Mouse (Mus musculus): Measurements from ENCODE around the gene Klk12.
A peak's percentile ranks its signal among the peaks of the same experiment; 100 is the strongest.

Klk12 gene

DNA sequence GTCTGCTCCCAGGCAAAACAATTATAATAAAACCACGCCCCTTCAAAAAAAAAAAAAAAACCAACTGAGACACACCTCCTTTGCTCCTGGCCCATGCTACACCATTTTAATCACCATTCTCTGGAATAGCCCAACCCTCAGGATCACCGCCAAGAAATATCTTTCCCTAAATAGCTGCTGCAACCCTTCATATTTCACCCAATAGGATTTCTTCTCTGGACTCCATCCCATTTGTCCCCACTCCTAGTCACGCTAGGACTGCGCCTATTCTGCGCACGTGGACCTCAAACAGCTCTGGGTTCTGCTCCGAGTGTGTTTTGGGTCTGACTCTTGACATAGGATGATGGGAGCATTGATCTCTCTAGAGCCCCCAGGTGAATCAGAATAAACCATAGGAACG is 27.7 kb downstream of the Klk12 start:
- no peak for ATAC-seq (ENCODE audit: low TSS enrichment)

DNA sequence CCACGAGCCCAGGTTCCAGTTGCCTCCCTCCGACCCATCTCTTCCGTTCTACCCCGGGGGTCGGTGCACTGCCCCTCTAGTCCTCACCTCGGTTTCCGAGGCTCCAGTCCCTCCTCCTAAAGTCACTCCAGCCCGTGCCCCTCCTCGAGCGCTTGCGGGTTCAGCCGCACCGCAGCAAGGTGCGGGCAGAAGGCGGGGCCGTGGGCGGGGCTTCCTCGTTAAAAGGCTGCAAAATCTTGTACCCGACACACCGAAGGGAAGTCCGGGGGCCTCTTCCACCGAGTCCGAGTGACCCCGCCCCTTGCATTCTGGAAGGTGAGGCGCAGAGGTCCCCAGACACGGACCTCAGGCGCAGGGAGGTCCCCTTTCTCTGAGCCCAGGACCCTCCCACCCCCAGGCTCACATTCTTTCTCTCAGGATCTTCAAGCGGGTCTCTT is 28.7 kb downstream of the Klk12 start, which contains the start of gene Klk8:
Gene Klk8, plus strand, starts transcription at position 245 of the 437 bp plus-strand sequence.
- ATAC-seq (ENCODE audit: low TSS enrichment), result peak; percentile 34; the same call in 1 of the 2 replicates

DNA sequence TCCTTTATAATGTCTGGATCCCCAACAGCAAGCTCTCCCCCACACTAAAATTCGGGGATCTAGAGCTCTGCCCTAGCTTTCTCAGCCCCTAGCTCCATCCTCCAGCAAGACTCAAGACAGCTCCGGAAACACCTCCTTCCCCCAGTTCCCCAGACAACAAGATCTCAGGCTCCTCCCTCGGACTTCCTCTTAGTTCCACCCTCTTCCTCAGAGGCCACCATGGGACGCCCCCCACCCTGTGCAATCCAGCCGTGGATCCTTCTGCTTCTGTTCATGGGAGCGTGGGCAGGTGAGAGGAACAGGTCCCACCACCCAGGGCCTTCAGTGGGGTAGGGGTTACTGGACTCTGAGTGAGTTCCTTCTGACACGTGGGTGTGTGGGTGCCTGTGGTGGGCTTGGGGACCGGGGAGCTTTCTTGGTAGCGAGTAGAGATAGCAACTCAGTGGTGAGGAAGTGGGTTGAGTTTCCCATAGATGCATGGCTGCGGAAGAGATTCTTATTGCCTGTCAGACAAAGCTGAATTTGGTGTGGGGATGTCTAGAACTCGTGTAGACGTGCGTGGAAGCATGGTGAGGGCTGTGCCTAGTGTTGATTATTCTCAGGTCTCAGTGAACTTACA is 29.3 kb downstream of the Klk12 start:
- ATAC-seq (ENCODE audit: low TSS enrichment), result no peak

DNA sequence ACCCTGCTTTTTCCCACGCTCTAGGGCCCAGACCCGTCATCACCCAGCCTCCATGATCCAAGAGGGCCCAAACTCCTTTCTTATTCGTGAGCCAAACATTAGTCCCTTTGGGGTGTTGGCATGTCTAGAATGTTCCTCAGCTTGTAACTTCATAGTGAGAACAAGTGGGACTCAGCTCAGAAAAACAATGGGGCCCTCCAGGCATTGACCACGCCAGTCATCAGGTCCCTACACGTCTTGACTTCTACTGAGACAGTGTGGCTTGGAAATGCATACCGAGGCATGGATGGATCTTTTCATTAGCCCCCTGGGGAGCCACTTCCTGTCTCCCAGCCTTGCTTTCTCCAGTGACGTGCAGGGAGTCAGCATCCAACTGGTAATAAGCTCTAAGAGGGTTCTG is 31.2 kb downstream of the Klk12 start:
- ATAC-seq (ENCODE audit: low TSS enrichment), result no peak

DNA sequence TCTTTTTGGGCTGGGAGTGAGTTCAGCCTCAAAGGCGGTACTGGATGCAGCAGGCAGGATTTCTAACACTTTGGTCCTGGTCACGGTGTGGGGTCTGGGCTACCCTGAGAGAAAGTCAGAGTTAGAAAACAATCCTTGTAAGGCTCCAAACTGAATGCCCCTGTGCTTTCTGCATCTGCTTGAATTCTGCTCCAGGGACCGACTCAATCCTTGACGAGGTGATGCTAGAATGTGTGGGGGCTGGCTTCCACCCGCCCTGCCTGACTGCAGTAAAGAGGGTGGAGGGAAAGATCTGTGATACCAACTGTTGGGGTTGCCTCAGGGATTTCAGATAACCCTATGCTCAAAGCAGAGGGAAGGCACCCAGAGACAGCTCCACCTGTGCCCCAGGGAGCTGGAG is 42.3 kb downstream of the Klk12 start, which contains the start of gene Klk7:
Gene Klk7, plus strand, starts transcription at position 301 of the 400 bp plus-strand sequence.
- no peak for ATAC-seq (ENCODE audit: low TSS enrichment)

DNA sequence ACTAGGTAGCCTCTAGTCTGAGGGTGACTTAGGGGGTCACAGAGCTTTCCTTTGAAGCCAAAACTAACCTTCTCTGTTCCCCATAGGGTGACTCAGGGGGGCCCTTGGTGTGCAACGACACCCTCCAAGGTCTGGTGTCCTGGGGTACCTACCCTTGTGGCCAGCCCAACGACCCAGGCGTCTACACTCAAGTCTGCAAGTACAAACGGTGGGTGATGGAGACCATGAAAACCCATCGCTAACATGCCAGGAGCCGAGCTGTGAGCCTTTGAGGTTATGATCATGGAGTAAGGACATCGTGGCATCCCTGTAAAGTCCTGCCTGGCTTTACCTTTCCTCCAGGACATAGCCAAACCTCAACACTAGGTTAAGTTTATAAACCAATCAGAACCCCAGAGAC is 46.5 kb downstream of the Klk12 start:
- no peak for ATAC-seq (ENCODE audit: low TSS enrichment)

DNA sequence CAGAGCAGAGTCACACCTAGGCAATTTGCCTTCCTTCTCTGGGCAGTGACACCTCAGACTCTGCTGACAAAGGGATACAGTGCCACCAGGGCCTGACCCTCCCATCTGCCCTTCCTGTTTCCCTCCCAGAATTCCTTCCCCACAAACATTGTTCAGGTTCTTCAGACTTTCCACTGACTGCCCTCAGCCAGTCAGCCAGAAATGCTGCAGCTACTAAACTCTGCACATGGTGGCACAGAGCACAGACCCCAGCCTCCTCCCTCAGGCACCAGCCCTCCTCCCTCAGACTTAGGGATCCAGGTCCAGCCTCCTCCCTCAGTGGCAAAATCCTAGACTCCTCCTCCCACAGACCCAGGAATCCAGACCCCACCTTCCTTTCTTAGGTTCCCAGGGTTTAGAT is 48.0 kb downstream of the Klk12 start:
- no peak for ATAC-seq (ENCODE audit: low TSS enrichment)

DNA sequence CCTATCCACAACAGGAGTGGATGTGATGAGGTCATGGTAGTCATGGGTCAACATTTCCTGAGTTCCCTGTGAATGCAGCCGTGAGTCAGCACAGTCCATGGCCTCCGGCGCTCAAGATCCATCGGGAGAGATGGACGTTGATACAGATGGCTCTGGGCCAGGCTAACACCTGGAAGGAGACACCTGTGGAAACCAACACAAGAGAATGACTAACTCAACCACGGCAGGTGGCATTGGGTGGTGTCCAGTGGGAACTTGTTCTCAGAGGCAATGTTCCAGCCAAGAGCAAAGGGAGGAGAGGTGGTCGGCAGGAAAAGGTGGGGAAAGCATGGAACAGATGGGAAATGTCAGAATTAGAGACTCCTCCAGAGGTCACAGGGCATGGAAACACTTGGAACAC is 52.9 kb downstream of the Klk12 start:
- ATAC-seq (ENCODE audit: low TSS enrichment), result no peak
